8 mouse cellular contexts compared by ENCODE assay signal in the genomic region with DNA sequence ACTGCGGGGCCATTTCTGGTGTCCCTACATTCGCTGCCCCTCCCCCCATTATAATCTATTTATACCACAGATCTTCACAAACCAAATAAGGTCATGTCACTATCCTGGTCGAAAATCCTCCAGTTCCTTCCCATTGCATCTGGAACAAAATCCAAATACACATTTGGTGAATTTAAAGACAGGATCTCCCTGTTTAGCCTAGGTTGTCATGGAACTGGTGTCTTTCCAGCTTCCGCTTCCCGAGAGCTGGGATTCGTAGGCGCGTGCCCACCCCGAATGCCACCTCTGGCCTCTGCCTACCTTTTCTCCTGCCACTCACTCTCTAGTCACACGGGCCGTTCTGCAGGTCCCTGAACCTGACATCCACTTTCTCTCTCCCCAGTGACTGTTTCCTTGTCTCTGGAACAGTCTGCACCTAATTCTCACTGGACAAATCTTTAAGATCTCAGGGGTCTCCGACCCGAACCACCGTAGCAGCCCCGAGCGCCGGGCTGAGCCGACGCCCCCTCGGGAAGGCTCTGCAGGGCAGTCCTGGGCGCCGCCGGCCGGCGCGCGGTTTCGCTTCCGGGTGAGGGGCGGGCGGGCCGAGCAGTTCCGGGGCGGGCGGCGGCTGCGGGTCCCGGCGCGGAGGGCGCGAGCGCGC. TPM values are rescaled to one million over a fixed set of nuclear protein-coding genes. Genes with fewer than 3 reads are reported as not detected.
A peak's percentile ranks its signal among the peaks of the same experiment; 100 is the strongest.
DNase-seq lines count a peak whose midpoint lies in the region; ATAC-seq and TF ChIP-seq lines count a peak whose summit lies in the region.

A gene (plus strand): TSS at position 618 of the 643 bp plus-strand sequence.

- peak within 1 kb of the TSS; percentile 88 for H3K9ac ChIP-seq in embryonic facial prominence, embryonic 14.5 days (ENCODE audit: low read depth, low read length)
- peak within 1 kb of the TSS; percentile 92 for H3K9ac ChIP-seq in limb, embryonic 14.5 days (ENCODE audit: low read depth, low read length, severe bottlenecking)
- H3K9ac ChIP-seq in midbrain, embryonic 16.5 days (ENCODE audit: low read depth, low read length), result peak within 1 kb of the TSS; percentile 84

- TF ChIP-seq POLR2A in limb, embryonic 14.5 days (IDR thresholded peaks at IDR 0.05; ENCODE audit: borderline replicate concordance, extremely low read depth, insufficient read depth, insufficient read length), result 0 out of 2 replicates have a peak, but pooled peaks have one; percentile 56

- under 1% methylated on average over 24 of the region's 44 CpGs for WGBS in embryonic facial prominence, embryonic 14.5 days
- 1% methylated on average over 37 of the region's 44 CpGs for WGBS in limb, embryonic 14.5 days
- under 1% methylated on average over 44 of the region's 44 CpGs for WGBS in midbrain, embryonic 16.5 days

- H3K27ac ChIP-seq in embryonic facial prominence, embryonic 14.5 days (replicated peaks; ENCODE audit: low read depth, low read length), result peak within 1 kb of the TSS; percentile 55
- H3K27ac ChIP-seq in limb, embryonic 14.5 days (replicated peaks; ENCODE audit: low read depth, low read length), result peak within 1 kb of the TSS; percentile 58; the same call in 1 of the 2 replicates
- peak within 1 kb of the TSS; percentile 73 for H3K27ac ChIP-seq in midbrain, embryonic 16.5 days (ENCODE audit: low read length)

- peak; percentile 97 for ATAC-seq in embryonic facial prominence, embryonic 14.5 days (ENCODE audit: low read depth)
- ATAC-seq in limb, embryonic 14.5 days (ENCODE audit: low FRiP score, low read depth), result peak; percentile 92
- peak; percentile 98 for ATAC-seq in midbrain, embryonic 16.5 days

- DNase-seq in 416B (ENCODE audit: low read depth), result peak; percentile 55
- DNase-seq in adrenal gland, postnatal 36 days, result peak; percentile 84 to 89
- DNase-seq in embryonic facial prominence, embryonic 14.5 days (ENCODE audit: low spot score), result peak; percentile 69
- DNase-seq in heart, adult 8-10 months (ENCODE audit: low spot score), result peak; percentile 38
- DNase-seq in kidney, adult 8-10 months, result peak; percentile 38 to 59
- DNase-seq in limb, embryonic 14.5 days (ENCODE audit: low spot score), result peak; percentile 42
- DNase-seq in spleen, postnatal 14 days (ENCODE audit: low spot score in 2 of 2), result peak; percentile 53 to 65

- no peaks in the 10 kb centered on the region for H3K36me3 ChIP-seq in embryonic facial prominence, embryonic 14.5 days (ENCODE audit: control insufficient read depth, insufficient read depth, low read length)
- H3K36me3 ChIP-seq in limb, embryonic 14.5 days (ENCODE audit: control insufficient read depth, insufficient read depth, low read length), result no peaks in the 10 kb centered on the region
- no peaks in the 10 kb centered on the region for H3K36me3 ChIP-seq in midbrain, embryonic 16.5 days (ENCODE audit: control insufficient read depth, insufficient read depth, low read length)

- H3K4me1 ChIP-seq in embryonic facial prominence, embryonic 14.5 days (ENCODE audit: control insufficient read depth, insufficient read depth, low read length), result peaks cover 21% of the 10 kb centered on the region; the same call in 1 of the 2 replicates
- H3K4me1 ChIP-seq in limb, embryonic 14.5 days (ENCODE audit: control insufficient read depth, insufficient read depth, low read length), result peaks cover 15% of the 10 kb centered on the region
- H3K4me1 ChIP-seq in midbrain, embryonic 16.5 days (ENCODE audit: control insufficient read depth, insufficient read depth, low read length), result peaks cover 36% of the 10 kb centered on the region

- H3K4me3 ChIP-seq in embryonic facial prominence, embryonic 14.5 days (ENCODE audit: low read depth, low read length), result peak within 1 kb of the TSS; percentile 84
- peak within 1 kb of the TSS; percentile 86 for H3K4me3 ChIP-seq in limb, embryonic 14.5 days (replicated peaks; ENCODE audit: low read length)
- H3K4me3 ChIP-seq in midbrain, embryonic 16.5 days (ENCODE audit: low read depth, low read length), result peak within 1 kb of the TSS; percentile 82

- peak within 1 kb of the TSS; percentile 73 for H3K4me2 ChIP-seq in embryonic facial prominence, embryonic 14.5 days (ENCODE audit: low read depth, low read length)
- peak within 1 kb of the TSS; percentile 86 for H3K4me2 ChIP-seq in limb, embryonic 14.5 days (replicated peaks; ENCODE audit: low read depth, low read length, severe bottlenecking)
- H3K4me2 ChIP-seq in midbrain, embryonic 16.5 days (ENCODE audit: low read length), result peak within 1 kb of the TSS; percentile 72

- no peaks in the 10 kb centered on the region for H3K27me3 ChIP-seq in embryonic facial prominence, embryonic 14.5 days (replicated peaks; ENCODE audit: control insufficient read depth, insufficient read depth, low read length)
- no peaks in the 10 kb centered on the region for H3K27me3 ChIP-seq in limb, embryonic 14.5 days (ENCODE audit: control insufficient read depth, insufficient read depth, low read length)
- H3K27me3 ChIP-seq in midbrain, embryonic 16.5 days (ENCODE audit: control insufficient read depth, insufficient read depth, low read depth, low read length), result no peaks in the 10 kb centered on the region

- no peaks in the 10 kb centered on the region for H3K9me3 ChIP-seq in embryonic facial prominence, embryonic 14.5 days (ENCODE audit: control insufficient read depth, low read length)
- no peaks in the 10 kb centered on the region for H3K9me3 ChIP-seq in limb, embryonic 14.5 days (ENCODE audit: control insufficient read depth, low read length)
- no peaks in the 10 kb centered on the region for H3K9me3 ChIP-seq in midbrain, embryonic 16.5 days (replicated peaks; ENCODE audit: control insufficient read depth, low read length, poor library complexity, severe bottlenecking)

RNA-seq across cellular contexts. Expression of the gene that starts here (rescaled TPM):
- 10 to 100 TPM; 46.1 TPM for total RNA-seq in adrenal gland, postnatal 36 days (2021)
- polyA plus RNA-seq in embryonic facial prominence, embryonic 14.5 days (2014; fragmentation: Nextera tagmentation; extraction: Ambion mirVana), result 14.2 and 15.6 TPM in 2 replicates
- total RNA-seq in heart, adult 8-10 months (2022), result 10 to 100 TPM; 24.7 to 37.7 (median 32.3) TPM
- 30.8 and 33.3 TPM in 2 replicates for polyA plus RNA-seq in limb, embryonic 14.5 days (2012; rRNA removed)
- 15.6 and 19.5 TPM in 2 replicates for polyA plus RNA-seq in limb, embryonic 14.5 days (2014; fragmentation: Nextera tagmentation; extraction: Ambion mirVana)
- polyA plus RNA-seq in midbrain, embryonic 16.5 days (2015; fragmentation: Nextera tagmentation; extraction: Ambion mirVana), result 11.3 and 11.7 TPM in 2 replicates

Comparison
In these comparisons a context has a peak if more than half of its experiments do, and no peak if none do; other contexts are left out.
1. Peak in every context shown above with its lines: DNase-seq, ATAC-seq, H3K4me3 ChIP-seq and H3K27ac ChIP-seq.